Mouse (Mus musculus) ES-E14 (cell line): ENCODE results near the gene Tlr9.

Experiments used
- CHD2 ChIP-seq: IDR thresholded peaks from 2 replicates; pipeline ENCODE4 v1.6.1; 2014; ENCODE audit warnings: mild to moderate bottlenecking, low read depth, low read length, inconsistent platforms
- HCFC1 ChIP-seq: IDR thresholded peaks from 2 replicates; pipeline ENCODE4 v1.6.1; 2012; ENCODE audit warnings: low read length, inconsistent platforms, borderline replicate concordance; ENCODE audit not compliant: insufficient read depth
- MAFK ChIP-seq: IDR thresholded peaks from 2 replicates; pipeline ENCODE4 v1.6.1; 2014; ENCODE audit warnings: mild to moderate bottlenecking, low read depth, low read length, inconsistent platforms; ENCODE audit not compliant: insufficient read depth

DNA sequence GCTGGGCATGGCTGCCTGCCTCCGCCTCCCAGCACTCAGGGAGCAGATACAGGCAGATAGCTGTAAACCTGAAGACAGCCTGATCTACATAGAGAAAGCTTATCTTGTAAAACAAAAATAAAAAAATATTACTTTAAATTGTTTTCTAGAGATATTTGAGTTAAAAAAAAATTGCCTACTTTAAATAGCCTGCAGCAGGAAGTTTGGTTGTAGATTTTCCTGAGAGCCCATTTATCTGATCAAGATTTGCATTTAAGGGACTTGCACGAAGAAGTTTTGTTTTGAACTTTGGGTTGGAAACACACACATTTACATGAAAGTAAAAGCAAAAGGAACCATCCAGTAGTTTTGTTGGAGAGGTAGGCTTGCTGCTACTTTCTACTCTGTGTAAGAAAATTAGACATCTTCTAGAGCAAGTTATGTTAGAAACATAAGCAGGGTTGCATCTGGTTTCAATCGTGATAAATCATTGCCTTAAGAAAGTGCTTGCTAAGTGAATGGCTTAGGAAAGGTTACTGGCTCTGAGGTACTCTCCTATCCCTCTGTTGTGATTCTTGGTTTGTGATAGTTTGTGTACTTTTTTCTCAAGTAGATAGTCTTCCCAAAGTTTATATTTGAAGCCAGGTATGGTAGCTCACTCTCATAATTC, 46.7 kb upstream of the Tlr9 start:
- TF ChIP-seq MAFK (no peak), CHD2 (no peak), HCFC1 (no peak)
